Mouse (Mus musculus) megakaryocyte, adult 5-6 weeks (primary cell): ENCODE measurements around the gene Cav3. TPM values are rescaled to one million over a fixed set of nuclear protein-coding genes. Genes with fewer than 3 reads are reported as not detected.

Experiments used
- ATAC-seq: 2 replicates; pipeline ENCODE4 v1.8.0; 2016; ENCODE audit warnings: mild to moderate bottlenecking, inconsistent platforms; ENCODE audit not compliant: poor library complexity, severe bottlenecking
- total RNA-seq, 2 experiments: library from RNA; stranded (forward) in 1 of 2; stranded (reverse) in 1 of 2; fragments of 153-499, 151-499 nt in 1 of 2; fragments of 221-1000, 200-1000 nt in 1 of 2; gene quantifications; 2 replicates each; pipeline versions ENCODE4 v1.2.3 to v1.2.4; 2015 to 2017

Cav3 gene
- total RNA-seq (2015): not detected in 2 replicates
- not detected in 2 replicates for total RNA-seq (2017)

DNA sequence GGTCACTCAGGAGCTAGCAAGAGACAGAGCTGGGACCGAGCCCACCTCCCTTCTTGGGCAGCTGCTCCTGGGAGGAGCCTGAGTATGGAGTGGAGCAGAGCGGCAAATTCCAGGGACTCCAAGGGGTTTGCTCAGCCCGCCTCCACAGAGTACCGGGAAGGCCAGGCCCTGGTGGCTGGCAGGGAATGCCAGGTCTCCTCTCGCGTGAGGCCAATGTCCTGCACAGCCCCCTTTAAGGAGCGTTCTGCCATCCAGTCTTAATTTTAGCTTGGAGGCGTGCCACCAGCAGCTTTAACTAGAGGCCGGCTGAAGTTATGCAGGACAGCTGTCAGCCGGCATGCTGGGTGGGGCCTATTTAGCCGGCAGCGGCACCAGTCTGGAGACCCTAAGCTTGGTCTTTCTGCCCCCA lies at the start of gene Cav3:
Cav3 (plus strand) TSS at position 165 of the 409 bp plus-strand sequence.
- ATAC-seq: no peak

DNA sequence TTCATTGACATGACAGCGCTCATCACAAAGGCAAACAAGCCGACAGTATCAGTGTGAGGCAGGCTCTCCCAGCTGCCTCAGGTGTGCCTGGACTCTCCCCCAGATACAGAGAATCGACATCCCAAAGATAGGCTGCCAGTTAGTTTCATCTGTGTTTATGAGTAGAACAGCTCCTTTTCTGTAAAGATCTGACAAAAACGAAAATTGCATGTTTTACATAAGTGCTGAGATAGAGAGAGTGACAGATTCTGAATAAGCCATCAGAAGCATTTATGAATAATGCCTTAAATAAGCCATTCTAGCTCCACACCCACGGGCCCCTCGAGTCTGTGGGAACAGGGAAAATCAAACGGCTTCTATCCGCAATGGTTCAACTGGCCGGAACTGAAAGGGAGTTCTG lies 40.0 kb upstream of the Cav3 start:
- no peak for ATAC-seq

DNA sequence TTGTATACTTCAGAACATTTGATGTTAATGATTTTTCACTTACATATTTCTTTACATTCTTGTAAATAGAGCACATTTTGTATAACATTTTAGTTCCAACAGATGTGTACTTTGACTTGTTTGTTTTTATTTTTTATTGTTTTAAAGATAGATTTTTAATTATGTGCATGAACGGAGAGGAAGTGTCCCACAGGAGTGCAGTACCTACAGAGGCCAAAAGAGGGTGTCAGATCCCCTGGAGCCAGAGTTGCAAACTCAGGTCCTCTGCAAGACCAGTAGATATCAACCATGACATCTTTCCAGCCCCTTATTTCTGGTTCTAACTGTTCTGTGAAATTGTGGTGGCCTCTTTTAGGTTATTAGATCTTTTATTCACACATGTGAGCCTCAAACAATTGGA lies 38.4 kb upstream of the Cav3 start:
- no peak for ATAC-seq

DNA sequence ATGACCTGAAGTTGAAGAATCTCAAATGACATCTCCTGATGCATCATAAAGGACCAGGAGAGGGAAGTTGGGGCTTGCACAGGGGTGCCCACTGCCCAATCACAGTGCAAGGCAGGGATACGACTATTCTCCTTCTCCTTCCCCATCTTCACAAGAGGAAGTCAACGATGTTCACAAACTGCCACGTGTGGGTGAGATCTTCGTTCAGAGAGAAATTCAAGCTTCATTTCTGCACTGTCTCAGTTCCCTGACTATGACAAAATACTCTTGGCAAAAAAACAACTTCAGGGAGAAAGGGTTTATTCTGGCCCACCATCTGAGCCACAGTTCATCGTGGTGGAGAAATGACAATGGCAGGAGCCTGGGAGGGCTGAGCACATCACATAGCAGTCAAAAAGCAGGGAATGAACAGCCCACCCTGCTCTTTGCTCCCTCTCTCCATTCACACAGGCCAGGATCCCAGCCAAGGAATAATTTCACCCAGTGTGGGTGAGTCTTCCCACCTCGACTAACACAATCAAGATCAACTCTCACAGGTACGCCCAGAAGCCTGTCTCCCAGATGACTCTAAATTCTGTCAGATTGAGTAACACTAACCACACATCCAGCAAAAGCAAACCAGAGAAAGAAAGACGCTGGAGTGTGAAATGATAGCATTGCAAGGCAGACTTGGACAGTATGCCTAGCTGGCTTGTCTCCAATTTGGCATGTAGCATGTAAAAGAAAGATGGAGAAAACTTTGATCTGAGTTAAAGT lies 35.4 kb upstream of the Cav3 start:
- ATAC-seq: no peak

DNA sequence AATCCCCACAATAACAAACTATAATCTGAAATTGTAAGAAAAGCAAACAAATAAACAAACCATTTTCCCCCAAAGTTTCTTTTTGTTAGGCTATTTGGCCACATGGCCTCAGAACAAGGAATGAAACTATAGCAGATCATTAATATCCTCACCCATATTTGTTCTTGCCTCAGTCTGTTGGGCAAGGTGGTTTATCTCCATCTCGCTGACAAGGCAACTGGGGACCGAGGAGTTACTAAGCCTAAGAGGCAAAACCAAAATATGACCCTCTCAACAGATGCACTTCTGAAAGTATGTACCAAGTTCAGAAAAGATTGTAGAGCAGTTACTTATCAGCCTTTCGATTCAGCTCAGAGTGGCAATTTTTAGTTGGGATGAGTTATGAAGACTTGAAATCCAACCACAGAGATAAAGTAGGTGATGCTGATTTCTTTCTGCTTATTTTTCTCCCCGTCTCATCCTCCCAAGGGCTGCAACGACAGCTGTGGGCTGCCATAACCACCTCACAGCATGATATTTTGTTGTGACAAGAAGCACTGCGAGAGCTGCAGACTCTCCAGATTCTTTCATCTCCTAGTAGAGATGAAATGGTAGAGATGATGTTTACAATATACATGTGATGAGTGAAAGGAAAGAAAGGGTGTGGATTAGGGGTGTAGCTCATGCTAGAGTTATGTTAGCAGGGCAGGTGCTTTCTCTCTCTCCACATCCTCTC lies 33.1 kb upstream of the Cav3 start:
- no peak for ATAC-seq

DNA sequence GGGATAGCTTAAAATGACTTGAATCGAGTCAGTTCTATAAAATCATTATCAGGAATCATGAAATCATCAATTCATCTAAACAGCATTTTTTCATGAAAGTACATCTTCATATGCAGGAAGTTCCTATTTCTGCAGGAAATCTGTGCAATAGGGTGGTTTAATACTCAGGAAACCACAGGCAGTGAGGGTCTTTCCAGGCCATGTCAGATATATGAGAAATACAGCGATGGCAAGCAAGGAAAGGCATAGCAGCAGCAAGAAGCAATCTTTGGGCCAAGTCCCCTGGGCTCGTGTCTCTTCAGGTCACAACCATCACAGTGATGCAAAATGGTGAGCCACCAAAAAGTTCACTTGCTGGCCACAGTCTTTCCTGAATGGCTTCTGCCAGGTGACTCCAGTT lies 13.6 kb upstream of the Cav3 start:
- ATAC-seq: no peak

DNA sequence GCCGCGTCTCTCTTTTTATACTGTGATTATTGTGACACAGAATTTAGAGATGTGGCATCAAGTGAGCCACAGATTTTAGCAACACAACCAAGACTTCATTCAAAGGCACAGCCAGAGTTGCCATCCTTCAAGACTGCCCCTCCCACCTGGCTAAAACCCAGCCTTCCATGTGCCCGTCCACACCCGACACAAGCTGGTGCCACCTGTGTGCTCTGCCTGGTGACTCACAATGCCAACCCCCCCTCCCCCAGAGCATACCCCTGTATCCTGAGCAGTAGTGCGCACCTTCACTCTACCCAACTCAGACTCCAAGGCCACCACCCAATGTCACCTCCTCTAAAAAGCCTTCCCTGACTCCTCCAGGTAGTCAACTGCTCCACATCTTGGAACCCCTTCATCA lies 2.2 kb downstream of the Cav3 start:
- no peak for ATAC-seq

DNA sequence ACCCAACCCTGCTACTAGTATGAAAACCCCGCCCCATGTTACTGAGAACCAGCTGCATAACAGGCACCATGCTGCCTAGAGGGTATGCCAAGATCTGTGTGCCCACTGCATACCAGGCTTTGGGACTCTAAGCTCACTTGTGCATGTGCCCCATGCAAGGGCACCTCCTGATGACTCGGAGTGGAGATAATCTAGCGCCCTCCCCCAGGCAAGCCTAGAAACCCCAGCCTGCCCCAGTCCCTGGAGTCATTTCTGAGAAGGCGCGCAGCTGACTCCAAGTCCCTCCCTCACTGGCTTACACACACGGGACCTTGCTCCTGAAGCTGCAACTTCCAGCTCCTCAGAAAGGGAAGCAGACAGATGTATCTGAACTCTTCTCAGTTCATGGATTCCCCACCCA lies 4.0 kb downstream of the Cav3 start:
- no peak for ATAC-seq

DNA sequence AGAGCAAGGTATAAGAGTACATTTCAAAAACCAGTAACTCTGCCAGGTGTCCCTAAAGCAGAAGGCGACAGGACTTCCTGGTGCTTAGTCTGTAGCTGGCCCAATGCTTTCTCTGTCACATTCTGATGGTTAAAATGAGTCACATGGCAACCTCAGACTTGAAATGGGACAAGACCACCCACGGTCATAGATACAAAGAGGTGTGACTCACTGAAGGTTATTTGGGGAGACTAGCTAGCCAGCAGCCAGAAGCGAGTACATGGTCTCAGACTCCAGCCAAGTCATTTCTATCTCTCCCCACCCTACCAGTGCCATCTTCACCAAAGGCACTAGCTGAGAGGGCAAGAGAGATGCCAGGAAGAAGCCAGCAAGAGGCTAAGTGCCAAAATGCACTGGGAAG lies 6.1 kb downstream of the Cav3 start:
- ATAC-seq: no peak

DNA sequence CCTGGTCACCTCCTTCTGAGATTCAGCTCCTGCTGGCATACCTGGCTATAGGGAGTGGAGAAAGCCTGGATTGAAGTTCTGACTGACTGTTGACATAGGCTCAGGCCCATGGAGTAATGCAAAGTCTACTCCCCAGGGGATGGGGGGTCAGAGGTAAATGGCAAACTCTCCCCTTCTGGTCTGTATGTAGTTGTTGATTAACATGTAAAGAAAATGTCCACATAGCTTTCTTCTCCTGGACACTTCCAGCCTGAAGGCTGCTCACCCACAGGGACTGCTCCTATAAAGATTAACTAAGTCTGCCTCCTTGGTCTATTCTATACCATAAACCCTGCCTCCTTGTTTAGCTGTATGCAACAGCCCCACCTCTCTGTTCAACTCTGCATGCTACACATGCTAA lies 6.7 kb downstream of the Cav3 start:
- no peak for ATAC-seq

DNA sequence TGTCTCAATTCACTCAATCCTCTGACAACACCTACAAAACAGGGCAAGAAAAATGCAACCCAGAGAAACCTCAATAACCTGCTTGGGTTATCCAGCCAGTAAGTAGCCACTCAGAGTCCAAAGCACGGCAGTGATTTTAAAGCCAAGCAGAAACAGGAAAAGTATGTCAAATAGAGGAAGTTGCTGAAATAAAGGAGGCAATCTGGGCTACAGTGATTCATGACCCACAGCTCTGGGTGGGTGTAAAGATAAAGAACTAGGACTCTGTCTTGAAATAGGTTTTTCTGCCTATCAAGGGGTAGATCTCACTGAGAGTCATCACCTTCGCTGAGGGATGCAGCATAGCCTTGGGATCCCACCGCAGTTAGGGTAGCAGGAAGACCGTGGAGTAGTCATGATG lies 12.3 kb downstream of the Cav3 start:
- ATAC-seq: 0 out of 2 replicates have a peak, but pooled peaks have one; percentile 24

DNA sequence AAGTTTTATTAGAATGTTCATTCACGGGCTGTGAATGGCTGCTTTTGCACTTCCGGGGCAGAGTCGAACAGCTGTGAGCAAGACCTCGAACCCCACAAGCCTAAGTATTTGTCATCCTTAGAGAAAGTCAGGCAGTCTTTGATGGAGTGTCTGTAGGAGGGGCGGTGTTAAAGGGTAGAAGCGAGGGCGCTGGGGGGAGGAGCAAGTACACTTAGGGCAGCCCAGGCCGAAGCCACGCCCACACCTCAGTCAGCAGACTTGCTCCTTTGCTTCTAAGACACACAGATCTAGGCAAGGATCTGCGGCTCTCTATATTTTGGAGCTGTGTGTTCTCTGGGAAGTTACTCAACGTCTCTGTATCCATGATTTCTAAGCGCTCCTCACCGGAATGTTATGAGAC lies 20.6 kb downstream of the Cav3 start:
- ATAC-seq: no peak

DNA sequence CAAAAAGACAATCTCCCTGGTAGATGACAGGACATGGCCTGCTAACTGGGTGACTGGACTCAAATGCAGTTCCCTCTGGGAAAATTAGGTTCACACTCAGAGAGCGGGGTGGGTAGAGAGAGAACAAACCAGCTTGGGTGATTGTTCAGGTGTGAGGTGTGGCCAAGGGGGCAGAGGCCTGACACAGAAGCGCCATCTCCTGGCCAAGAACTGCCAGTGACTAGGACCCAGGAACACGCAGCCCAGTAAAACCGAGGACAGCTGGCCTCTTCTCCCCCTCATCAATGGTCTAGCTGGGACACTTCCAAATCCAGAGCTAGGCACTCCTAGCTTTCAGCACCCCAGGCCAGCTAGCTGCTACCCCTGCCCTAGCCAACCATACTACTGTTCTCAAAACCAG lies 25.0 kb downstream of the Cav3 start:
- ATAC-seq: 0 out of 2 replicates have a peak, but pooled peaks have one; percentile 33

DNA sequence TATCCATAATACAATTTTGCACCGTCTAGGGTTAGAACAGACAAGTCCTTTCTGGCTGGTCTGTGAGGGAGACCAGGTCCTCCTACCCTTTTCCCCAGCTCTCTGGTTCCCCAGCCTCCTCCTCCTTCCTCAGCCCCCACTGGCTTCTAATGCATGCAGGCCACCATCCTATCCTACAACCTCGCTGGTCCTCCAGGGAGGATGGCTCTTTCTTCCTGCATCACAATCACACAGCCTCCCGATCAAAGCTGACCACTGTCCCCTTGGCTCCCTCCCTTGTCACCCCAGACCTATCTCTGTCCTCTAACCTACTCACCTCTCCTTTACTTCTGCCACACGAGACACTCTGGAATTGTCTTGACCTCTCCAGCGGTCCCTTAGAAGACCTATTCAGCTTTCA lies 28.7 kb downstream of the Cav3 start:
- no peak for ATAC-seq

DNA sequence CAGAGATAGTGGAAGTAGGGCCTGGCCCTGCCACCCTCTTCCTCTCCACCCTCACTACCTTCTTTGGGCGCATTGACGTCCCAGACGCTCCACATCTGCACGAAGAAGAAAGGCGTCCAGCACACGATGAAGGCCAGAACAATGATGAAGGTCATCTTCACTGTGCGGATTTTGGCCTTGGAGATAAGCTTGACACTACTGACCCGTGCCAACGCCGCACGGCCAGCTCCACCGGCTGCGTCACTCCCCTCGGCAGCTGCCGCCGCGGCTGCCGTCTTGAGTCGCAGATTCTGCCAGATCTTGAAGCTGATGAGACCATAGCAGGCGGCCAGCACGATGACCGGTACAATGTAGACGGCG lies 29.5 kb downstream of the Cav3 start:
- no peak for ATAC-seq

DNA sequence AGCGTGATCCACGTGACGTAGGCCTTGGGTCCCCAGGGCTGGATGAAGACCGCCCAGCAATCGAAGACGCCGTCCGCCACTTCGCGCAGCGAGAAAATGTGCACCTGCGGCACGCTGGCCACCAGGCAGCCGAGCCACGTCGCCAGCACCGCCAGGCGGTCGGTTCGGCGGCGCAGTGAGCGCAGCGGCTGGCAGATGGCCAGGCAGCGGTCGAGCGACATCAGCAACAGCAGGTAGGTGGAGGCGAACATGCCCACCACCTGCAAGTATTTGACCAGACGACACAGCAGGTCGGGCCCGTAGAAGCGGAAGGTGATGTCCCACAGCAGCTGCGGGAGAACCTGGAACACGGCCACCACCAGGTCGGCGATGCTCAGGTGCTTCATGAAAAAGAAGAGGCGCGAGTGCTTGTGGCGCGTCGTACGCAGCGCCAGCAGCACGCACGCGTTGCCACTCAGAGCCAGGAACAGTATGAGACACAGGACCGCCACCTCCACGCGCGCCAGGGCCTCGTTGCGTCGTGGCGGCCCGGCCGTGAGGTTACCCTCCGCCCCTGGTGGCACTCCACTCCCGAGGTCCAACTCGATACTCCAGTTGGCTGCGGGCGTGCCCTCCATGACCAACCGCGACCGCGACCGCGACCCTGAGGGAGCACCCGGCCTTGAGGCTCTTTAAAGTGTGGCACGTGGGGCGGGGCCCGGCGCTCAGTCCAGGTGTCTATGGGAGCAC lies 30.0 kb downstream of the Cav3 start:
- no peak for ATAC-seq

DNA sequence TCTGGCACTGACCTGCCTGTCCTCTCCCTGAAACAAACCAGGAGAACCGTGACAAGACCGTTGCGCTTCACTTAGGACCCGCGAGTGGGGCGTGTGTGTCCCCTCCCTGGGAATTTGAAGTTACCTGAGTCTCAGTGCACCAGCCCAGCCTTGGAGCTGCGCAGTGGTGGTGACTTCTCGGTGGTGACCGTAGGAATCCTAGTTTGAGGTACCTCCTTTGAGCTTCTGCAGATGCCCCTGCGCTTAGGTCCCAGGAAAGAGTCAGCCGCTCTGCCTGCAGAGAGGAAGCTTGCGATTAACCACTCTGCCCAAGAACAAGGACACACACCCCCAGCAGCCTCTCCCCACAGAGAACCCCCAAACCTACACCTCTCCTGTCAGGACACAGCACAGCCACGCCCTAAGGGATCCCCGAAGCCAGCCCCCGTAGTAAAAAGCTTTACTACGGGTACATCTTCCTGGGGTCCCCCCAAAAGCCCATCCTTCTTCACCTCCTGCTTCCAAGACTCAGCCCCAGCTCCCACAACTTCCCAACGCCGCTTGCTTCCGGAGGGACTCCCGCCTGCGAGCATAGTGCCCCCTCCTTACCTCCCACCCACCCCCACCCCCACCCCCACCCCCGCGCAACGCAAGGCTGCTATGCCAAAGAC lies 30.7 kb downstream of the Cav3 start, which contains the start of gene Oxtr:
Oxtr (minus strand) TSS at position 34 of the 650 bp plus-strand sequence.
- ATAC-seq: no peak

DNA sequence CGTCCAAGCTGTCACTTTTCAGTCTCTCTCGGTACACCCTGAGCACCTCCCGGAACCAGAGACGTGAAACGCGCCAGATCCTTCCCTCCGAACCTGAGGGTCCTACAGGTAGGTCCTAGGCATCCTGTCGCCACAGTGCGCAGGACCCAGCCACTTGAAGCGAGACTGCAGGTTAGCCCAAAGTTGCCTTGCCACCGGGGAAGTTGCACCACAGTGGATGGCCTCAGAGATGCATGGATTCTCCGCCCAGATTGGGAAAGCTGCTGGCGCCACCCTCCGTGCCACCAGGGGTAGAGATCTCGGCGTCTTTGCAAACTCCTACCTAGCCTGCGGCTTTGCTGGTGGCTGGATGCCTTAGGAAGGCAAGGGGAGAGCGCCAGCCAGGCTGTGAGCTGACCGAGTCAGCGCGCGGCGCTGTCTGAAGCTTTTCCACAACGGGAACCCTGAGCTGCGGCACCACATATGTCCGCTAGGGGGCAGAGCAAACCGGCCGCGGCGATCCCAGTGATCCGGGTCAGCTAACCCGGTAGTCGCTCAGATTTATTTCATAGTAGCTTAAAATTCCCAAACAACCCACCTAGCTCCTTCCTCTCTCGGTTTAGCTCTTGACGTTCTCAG lies 31.4 kb downstream of the Cav3 start:
- ATAC-seq: peak; percentile 89

DNA sequence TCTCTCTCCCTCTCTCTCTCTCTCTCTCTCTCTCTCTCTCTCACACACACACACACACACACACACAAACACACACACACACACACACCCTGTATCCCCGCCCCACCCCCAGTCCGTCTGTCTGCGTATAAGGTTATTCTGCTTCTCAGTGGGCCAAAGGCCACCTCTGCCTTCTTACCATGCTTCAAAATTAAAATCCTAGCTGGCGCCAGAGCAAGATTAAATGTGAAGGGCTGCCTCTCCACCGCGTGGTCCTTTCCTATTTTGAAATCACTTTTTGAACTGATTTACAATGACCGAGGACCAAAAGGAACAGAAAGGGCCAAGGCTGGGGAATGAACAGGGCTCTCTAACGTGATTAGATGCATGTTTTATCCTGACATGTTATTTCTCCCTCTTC lies 32.2 kb downstream of the Cav3 start:
- no peak for ATAC-seq

DNA sequence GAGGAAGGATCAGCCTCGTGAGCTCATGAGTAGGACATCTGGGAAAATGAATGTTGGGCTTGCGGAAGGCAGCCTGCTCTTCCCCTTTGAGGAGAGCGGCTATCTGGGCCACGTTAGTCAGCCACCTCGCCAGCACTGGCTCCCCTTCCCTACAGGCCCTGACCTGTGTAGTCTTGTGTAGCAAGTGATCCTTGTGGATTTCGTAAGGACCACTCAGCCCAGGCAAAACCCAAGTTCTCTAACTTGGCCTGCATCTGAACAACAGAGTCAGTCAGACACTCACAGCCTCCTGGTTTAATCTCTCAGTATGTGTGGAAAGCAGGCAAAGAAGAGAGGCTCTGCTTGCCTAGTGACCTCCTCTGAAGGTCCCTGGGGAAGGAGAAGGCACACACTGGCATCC lies 33.4 kb downstream of the Cav3 start:
- no peak for ATAC-seq

DNA sequence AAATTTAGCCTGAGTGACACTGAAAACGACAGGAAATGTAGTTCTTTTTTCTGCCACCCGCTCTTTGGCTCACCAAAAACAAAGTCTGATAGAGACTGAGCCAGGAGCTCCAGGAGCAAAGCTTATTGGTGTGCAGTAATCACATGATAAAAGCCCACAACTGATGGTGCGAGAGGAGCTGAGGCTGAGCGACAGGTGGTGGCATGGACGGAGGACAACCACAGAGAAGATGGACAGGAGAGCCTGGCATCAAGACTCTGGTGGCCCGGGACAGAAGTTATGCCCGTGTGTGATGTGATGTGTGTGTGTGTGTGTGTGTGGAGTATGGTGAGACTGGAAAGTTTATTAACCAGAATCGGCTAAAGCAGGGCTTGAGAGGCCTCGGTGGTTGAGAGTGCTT lies 34.1 kb downstream of the Cav3 start:
- ATAC-seq: no peak
